Mouse (Mus musculus): ENCODE data around the gene Adcy2. TPM values are rescaled to one million over a fixed set of nuclear protein-coding genes. Genes with fewer than 3 reads are reported as not detected.

The Adcy2 gene
- total RNA-seq, 1 experiment from 2014 or later = 0.93 TPM

DNA sequence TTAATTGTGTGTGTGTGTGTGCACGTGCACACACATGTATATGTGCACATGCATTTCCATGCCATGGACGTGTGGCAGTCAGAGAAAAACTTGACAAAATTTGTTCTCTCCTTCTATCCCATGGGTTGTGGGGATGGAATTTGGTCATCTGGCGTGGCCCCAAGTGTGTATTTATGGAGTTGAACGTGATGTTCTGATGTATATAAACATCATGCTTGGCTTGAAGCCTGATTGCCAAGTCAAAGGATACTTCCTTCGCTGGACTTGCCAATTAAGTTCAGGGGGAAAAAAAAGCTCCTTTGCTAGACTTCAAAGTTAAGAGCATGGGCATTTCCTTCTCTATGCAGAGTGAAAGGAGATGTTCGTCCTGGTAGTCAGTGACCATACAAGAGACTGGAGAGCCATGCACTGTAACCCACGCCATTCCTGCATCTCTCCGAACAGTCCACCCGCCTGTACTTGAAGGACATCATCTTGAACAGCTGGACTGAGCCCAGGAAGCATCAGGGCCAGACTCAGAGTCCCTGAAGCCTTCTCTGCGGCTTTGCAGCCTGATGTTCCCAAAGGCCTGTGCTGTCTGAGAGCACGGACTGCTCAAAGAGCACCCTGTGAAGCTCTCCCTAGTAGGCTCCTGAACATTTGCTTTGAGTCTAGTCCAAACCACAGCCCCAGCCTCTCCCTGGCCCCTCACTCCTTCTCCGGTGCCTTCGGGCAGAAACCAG lies 178.3 kb downstream of the Adcy2 start:
- no peak for DNase-seq

GRCm38 (mm10) chr13:68815704-68816477 lies 183.4 kb downstream of the Adcy2 start:
- no peak for DNase-seq

DNA sequence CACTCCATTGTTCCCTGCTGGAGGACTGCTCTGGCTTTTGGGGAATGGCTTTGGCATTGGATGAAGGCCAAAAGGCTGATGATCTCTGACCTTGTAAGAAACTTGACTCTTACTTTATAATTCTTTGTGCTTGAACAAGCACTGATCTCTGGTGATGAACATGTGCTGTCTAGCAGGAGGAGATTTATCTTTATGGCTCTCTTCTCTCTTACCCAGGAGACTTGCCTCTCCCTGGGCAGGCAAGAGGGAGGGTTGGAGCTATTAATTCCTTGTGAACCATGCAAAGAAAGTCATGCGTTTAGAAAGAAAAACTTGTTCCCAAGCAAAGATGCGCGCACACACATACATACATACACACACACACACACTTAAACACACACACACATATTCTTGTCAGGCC lies 188.2 kb downstream of the Adcy2 start:
- DNase-seq = no peak

- peak; percentile 39 for DNase-seq
These were observed 199.6 kb downstream of the Adcy2 start for GRCm38 (mm10) chr13:68799777-68800176.

- no peak for DNase-seq
These were observed 206.1 kb downstream of the Adcy2 start for GRCm38 (mm10) chr13:68793286-68793685.

- no peak for DNase-seq
These were observed 211.9 kb downstream of the Adcy2 start for GRCm38 (mm10) chr13:68787286-68788061.

- no peak for DNase-seq
These were observed 216.2 kb downstream of the Adcy2 start for GRCm38 (mm10) chr13:68783096-68783495.

- DNase-seq = no peak
These were observed 221.2 kb downstream of the Adcy2 start for GRCm38 (mm10) chr13:68778011-68778672.

- no peak for DNase-seq
These were observed 225.6 kb downstream of the Adcy2 start for GRCm38 (mm10) chr13:68773599-68774211.

DNA sequence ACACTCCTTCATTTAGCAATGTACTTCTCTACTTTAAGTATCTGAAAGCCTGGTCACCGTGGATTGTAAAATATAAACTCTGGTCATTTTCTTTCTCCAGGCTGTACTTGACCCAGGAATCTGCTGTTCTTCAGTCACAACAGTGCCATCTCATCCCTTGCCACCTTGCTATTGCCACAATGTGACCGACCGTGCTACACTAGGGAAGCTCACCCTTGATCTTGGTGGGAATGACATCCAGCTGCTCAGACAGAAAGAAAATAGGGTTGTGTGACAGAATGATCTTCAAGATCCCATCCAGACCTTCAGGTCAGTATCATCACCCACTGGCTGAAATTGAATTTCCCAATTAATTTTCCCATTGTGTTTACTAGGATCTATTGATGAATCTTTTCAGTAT lies 230.8 kb downstream of the Adcy2 start:
- DNase-seq = no peak

- DNase-seq = no peak
These were observed 233.3 kb downstream of the Adcy2 start for GRCm38 (mm10) chr13:68765896-68766578.

GRCm38 (mm10) chr13:68764614-68765013 lies 234.7 kb downstream of the Adcy2 start:
- peak; percentile 4 for DNase-seq

GRCm38 (mm10) chr13:68749801-68750200 lies 249.5 kb downstream of the Adcy2 start:
- DNase-seq = no peak

DNA sequence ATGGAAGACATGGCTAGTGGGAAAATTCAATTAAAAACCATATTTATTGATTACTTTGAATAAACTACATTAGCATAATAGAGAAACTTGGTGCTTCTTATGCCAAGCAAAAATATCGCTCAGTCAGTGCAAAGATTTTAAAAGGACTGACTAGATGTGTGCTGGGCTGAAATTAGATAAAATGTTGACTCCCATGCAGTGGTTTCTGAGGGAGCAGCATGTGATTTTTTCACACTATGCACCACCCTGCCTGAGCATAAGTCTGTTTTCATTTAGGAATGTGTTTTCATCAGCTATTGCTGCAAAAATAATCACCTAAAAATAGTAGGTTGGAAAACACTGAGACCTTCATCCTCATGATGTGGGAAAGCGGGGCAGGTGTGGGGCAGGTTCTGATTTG lies 250.0 kb downstream of the Adcy2 start:
- no peak for DNase-seq

GRCm38 (mm10) chr13:68745426-68745825 lies 253.9 kb downstream of the Adcy2 start:
- no peak for DNase-seq

- no peak for DNase-seq
These were observed 286.7 kb downstream of the Adcy2 start for GRCm38 (mm10) chr13:68712661-68713060.

GRCm38 (mm10) chr13:68707296-68707747 lies 292.0 kb downstream of the Adcy2 start:
- peak; percentile 73 for DNase-seq

DNA sequence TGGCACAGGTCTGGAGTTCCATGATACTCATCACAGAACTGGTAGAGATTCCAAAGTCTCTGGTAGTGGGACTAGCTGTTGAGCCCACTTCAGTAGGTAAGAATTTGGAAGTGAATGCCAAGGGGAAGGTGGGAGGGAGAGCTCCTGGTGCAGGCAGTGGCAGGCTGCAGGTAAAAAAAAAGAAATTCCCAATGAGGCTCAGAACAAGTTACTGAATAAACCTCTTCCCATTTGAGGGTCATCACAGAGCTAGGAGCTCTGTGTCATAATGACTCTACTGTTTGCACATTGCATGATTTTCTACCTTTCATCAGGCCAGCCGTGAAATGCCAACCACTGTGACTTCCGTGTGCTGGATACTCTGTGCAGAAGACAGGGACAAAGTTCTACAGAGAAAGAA lies 314.4 kb downstream of the Adcy2 start:
- DNase-seq = no peak

- DNase-seq = no peak
These were observed 318.9 kb downstream of the Adcy2 start for GRCm38 (mm10) chr13:68680429-68680828.

- DNase-seq = no peak
These were observed 356.6 kb downstream of the Adcy2 start for GRCm38 (mm10) chr13:68642786-68643185.

- DNase-seq = no peak
These were observed 372.3 kb downstream of the Adcy2 start for GRCm38 (mm10) chr13:68627041-68627440.

Data from adrenal gland, postnatal 14 days (tissue).